Mouse (Mus musculus) kidney, postnatal 10 days (tissue): ENCODE measurements around the gene Trim32.

Experiments
- DNase-seq: peaks from one replicate; pipeline ENCODE4 v3.0.0; 2021; ENCODE audit warnings: mixed read lengths

Trim32 gene

DNA sequence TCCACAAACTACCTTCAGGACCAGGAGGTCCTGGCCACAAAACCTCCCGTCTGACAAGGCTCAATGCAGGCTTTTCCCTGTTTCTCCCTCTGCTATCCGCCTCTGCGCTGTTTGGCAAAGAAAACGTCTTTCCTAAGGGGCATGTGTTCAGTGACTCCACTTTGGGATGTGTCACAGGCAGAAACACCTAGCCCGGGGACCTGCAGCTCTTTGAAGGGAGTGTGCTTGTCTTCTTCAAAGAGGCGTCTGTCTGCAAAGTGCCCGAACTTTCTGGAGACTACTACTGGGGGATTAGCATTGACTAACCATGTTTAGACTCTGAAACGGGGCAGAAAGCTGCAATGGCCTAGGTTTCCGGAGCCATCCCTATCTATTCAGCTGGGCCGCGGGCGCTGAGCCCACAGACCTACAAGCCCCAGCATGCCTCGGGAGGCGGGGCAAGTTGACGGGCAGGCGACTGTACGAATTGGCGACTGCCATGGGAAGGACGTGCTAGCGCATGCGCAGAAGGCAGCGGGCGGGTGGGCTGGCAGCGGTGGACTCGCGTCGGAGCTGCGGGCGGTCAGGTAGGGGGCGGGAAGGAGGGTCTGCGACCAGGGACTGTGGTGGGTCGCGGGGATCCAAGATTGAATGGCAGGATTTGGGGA lies at the start of gene Trim32:
Gene Trim32, plus strand, starts transcription at position 483 of the 647 bp plus-strand sequence.
- peak; percentile 100 for DNase-seq

DNA sequence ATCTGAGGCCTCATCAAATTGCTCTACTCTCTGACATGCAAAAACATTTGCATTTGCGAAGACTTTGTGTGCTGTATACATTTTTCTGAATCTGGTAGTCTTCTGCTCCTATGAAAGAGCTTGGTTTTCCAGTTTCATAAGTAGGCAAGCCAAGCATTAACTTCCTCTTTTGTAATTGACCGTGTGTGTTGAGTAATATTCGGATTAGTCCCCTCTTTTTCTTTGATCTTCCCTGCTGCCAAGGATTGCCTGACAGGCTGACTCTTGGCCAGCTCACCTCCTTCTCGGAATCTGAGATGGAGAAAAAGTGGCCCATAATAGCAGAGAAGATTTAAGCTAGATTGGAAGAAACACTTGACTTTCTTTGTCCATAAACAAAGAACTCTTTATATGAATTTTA lies 39.3 kb upstream of the Trim32 start:
- no peak for DNase-seq

- no peak for DNase-seq
Observed at GRCm38 (mm10) chr4:65580254-65580653, 24.5 kb upstream of the Trim32 start.

GRCm38 (mm10) chr4:65586947-65587346 lies 17.8 kb upstream of the Trim32 start:
- no peak for DNase-seq

DNA sequence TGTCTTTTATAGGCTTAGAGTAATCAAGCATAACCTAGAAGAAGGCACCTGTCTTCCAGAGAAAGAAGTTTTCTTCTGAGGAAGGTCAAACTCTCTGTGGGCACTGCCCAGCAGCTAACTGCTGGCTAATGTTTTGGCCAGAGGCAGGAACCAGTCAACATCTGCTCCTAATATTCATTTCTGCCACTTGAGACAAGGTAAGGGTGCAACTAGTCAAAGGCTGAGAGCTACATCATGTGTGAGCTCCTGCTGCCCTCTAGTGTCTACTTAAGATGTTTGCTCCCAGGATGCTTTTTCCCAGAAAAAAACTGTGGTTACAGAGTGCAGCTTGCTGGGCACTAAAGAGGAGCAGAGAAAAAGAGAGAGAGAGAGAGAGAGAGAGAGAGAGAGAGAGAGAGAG lies 15.0 kb upstream of the Trim32 start:
- DNase-seq: peak; percentile 42

DNA sequence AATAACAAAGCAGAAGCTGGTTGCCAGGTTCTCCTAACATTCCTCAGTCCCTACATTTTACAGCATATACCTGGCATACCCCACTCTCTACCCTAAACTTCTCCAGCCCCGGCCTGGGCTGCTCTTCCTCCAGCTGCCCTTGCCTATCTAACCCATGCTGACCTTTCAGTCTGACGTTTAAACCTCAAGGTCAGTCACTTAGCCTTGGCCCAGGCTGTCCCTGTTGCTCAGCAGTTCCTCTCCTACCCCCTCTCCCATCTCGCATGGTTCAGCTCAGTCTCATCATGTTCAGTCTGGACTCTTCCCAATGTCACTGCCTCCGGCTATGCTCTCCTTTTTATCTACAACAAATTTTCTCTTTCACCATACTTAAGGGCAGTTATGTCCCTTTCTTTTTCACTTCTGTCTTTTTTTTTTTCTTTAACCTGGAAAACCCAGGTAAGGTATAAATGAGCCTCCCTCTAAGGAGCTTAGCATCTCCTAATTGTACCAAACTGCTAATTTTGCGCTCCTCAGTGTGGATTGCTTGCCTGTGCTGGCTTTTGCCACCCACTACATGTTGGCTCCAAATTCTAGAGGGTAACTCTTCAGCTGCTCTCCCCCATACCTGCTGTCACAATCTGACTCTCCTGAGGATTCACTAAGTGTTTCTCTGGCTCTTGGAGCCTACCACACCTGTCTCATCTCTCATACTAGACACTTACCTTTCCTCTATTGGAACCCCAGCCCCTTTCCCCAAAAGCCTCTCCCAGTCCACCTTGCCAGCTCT lies 10.0 kb upstream of the Trim32 start:
- DNase-seq: no peak

GRCm38 (mm10) chr4:65605151-65605702 lies 441 bp downstream of the Trim32 start:
- DNase-seq: peak; percentile 22

DNA sequence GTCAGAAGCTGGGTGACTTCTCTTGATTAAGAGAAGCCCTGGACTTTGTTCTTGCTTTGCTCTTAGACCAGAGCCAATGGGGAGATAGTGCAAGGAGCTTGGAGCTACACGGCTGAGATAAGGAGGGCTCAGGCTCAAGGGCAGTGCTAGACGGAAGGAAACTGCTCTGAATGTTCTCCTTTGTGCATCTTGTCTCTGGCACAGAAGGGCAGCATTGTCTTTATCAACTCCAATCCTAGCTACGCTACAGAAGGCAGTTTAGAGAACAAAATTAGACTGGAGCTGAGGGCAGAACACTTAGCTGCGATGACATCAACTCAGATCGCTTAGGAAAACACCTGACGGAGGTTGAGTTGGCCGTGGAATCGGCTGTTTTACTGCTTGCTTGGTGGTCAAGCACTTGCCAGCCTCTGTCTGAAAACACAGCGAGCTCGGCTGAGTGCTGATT lies 2.4 kb downstream of the Trim32 start:
- no peak for DNase-seq

GRCm38 (mm10) chr4:65608112-65608511 lies 3.3 kb downstream of the Trim32 start:
- no peak for DNase-seq

GRCm38 (mm10) chr4:65610329-65610728 lies 5.5 kb downstream of the Trim32 start:
- no peak for DNase-seq

- no peak for DNase-seq
Observed at GRCm38 (mm10) chr4:65610896-65611295, 6.1 kb downstream of the Trim32 start.

GRCm38 (mm10) chr4:65613135-65613534 lies 8.3 kb downstream of the Trim32 start:
- DNase-seq: no peak

- no peak for DNase-seq
Observed at GRCm38 (mm10) chr4:65620125-65620524, 15.3 kb downstream of the Trim32 start.

- DNase-seq: no peak
Observed at GRCm38 (mm10) chr4:65638231-65638630, 33.4 kb downstream of the Trim32 start.

DNA sequence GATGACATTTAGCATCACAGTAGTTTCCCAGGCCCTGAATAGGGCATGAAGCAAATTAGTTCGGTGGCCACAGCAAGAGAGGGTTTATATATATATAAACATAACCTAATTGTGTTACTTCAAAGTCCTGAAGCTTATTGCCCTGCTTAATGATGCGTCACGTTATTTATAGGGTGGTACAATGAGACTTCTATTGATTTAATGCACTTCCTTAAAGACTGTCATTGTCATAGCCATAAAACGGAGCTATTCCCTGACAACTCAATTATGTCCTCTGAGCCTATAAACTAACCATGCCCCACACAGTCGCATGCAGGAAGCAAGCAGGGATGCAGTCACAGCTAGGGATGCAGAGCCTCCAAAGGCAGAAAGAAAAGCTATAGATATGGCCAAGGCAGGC lies 37.8 kb downstream of the Trim32 start:
- no peak for DNase-seq

DNA sequence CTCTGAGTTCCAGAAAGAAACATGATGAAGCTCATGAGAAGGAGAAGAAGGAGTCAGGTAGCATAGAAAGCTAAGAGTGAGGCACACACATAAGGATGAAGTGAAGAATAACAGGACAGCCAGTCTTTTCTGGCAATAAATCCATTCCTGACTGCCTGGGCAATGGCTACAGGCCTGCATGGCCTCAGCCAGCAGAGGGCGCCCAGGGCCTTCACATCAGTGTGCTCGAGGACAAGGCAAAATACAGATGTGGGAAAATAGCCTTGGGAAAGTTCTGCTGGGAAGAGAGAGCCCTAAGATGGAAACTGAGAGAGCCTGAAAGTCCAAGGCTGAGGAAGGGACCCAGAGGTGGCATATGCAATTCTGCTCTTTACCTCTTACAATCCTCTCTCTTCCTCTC lies 49.9 kb downstream of the Trim32 start:
- peak; percentile 91 for DNase-seq

DNA sequence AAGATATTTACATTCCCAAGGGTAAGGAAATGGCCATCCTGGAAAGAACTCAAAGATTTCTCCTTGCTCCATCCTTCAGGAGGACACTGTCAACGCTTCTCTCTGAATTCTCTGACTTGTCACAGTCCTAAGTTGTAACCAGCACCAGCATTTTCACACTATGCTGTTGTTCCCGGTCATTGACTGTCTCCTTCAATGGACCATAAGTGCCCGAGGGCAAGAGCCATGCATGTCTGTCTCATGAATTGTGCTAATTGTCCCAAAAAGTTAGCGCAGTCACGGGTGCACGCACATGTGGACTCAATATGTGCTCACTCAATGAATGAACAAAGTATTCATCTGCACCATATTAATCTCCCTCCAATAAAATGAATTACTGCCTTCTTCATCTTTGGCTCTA lies 58.4 kb downstream of the Trim32 start:
- DNase-seq: no peak
